Mouse (Mus musculus) A20 (cell line): ENCODE measurements around the gene Lgr5.

Experiments used
- DNase-seq: peaks from one replicate; pipeline ENCODE4 v3.0.0-alpha.2; 2011; ENCODE audit warnings: low read depth, low spot score

The Lgr5 gene

DNA sequence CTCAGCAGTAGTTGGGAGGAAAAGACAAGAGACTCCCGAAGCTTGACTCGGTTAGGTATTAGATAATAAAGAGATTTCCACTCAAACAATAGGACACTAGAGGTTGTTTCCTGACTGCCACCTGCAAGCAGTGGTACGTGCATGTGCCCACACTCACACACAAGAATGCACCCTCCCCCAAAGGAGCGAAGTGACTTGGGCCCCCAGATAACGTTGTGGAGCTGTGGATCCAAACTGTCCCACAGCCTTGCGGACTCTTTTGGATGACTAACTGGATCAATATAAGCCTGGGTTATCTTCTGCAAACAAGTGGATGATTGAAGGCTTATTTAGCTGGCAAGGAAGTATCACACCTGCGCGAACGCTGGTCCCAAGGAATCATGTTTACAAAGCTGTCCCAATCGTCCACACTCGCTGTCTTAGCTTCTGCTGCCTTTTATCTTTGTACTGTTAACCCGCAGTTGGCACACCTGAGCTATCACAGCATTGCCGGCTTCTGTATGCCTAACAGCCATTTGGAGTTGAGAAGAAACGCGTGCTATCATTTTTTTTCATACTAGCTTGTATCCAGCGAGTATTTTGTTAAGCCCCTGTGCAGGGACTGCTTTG, 81.8 kb downstream of the Lgr5 start:
- DNase-seq: no peak

DNA sequence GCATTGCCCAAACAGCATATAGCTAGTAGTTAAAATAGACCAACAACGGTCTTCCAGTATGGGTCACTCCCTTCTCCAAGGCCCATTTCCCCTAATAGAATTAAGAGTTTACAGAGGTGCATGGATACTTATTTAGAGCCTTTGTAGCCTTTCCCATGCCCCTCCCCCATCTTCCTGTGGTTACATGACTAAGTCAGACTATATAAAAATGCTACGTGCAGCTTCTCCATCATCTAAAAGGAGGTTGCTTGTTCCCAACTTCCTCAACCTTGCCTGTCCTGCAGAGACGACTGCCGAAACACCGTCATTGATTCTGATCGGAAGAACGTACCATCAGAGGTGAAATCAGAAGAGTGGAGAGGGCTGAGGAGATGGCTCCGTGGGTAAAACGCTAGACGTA, 82.4 kb downstream of the Lgr5 start:
- no peak for DNase-seq

DNA sequence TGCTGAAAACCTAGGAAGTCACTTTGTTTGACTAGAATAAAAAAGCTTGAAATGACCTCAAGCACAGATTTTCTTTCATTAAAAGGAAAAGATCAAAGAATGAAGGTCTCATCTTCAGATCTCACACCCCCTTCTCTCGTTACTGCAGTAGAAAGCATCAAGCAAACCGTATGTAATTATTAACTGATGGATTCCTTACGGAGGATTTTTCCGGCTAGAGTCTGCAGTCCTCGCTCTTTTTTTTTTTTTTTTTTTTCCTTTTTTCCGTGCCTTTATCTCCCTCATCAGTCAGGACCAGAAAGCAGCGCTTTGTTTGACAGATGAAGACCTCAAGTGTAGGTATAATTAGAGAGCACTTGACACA, 93.8 kb downstream of the Lgr5 start:
- DNase-seq: no peak

GRCm38 (mm10) chr10:115492956-115493777, 94.4 kb downstream of the Lgr5 start:
- DNase-seq: no peak

DNA sequence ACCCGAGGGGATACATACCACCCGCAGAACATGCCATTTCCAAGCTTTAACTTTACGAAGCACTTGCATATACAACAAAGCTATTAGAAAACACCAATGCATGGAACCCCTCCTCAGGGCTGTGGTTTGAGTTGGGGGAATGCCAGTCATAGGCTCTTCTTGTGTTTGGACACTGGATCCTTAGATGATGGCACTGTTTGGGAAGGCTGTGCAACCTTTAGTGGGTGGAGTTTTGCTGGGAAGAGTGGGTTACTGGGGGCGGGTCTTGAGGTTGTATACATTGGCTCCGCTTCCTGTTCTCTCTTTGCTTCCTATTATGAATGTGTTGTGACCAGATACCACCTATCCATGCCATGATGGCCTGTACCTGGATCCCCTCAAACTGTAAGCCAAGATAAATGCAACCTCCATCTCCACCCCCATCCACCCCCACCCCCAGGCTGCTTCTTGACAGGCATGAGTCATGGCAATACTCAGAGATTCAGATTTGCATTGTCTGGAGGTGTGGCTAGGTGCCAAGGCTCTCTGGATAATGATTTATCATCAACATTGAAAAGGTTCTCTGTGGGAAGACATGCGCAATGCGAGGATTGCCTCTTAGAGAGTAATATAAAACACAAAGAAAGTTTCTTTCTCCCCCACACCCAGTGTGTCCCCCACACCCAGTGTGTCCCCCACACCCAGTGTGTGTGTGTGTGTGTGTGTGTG, 95.6 kb downstream of the Lgr5 start:
- DNase-seq: no peak

- no peak for DNase-seq
Measured at GRCm38 (mm10) chr10:115485602-115486001, 102.0 kb downstream of the Lgr5 start.

DNA sequence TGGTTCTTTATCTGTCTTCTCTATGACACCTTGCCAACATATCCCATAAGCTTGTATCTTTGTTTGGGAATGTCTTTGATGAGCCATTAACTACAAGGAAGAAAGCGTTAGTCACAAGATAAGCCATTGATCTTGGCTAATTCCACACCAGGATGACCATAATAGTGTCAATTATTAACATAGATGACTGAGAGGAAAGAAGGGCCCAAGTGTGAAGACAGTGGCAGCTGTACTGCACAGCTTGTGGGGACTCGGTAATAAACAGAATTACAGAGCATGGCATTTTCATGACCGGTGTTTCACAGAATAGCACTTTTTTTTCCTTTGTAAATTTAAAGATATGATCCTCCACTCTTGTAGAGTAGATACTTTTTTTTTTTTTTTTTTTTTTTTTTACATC, 102.9 kb downstream of the Lgr5 start:
- DNase-seq: no peak

DNA sequence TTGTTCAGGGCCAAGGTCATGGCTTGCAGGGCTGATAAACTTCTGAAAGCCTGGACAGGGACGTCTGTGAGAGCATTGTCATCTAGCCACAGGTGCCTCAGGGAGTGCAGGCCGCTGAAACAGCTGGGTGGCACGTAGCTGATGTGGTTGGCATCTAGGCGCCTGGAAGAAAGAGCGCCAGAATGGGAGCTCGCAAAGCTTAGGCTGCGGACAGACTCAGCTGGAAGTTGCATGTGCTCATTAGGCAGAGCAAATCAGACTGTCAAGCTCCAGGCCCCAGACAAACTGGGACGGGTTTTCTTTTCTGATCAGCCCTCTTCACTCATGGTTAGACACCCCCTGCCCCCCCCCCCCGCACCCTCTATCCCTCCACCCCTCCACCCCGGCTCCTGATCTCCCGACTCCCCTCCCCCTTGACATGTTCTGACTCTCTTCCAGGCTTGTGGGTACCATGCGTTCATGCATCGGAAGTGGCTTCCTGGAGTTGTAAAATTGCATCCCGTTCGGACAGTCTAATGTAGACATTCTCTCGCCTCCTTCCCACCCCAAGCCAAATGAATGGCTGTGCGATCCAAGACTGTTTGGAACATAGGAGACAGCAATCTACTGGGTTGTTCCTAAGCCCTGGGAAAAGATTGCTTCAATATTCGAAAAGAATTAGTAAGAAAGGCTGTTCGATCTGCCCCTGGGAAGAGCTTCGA, 109.0 kb downstream of the Lgr5 start:
- no peak for DNase-seq

DNA sequence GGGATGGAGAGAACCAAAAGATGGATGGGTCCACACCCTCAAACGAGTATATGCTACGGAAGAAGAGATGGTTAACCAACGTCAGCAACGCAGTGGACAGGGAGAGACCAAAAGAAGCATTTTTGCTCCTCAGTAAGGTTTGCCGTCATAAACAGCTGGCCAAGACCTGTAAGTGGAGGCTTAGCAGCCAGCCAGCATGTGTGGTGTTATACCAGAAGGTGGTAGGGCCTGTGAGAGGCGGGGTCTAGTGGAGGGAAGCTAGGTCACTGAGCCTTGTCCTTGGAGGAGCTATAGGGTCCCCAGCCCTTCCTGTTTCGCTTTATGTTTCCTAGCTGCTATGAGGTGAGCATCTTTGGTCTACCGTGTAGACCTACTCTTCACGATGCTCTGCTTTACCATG, 111.1 kb downstream of the Lgr5 start:
- DNase-seq: no peak

- DNase-seq: no peak
Measured at GRCm38 (mm10) chr10:115475000-115475550, 112.5 kb downstream of the Lgr5 start.

DNA sequence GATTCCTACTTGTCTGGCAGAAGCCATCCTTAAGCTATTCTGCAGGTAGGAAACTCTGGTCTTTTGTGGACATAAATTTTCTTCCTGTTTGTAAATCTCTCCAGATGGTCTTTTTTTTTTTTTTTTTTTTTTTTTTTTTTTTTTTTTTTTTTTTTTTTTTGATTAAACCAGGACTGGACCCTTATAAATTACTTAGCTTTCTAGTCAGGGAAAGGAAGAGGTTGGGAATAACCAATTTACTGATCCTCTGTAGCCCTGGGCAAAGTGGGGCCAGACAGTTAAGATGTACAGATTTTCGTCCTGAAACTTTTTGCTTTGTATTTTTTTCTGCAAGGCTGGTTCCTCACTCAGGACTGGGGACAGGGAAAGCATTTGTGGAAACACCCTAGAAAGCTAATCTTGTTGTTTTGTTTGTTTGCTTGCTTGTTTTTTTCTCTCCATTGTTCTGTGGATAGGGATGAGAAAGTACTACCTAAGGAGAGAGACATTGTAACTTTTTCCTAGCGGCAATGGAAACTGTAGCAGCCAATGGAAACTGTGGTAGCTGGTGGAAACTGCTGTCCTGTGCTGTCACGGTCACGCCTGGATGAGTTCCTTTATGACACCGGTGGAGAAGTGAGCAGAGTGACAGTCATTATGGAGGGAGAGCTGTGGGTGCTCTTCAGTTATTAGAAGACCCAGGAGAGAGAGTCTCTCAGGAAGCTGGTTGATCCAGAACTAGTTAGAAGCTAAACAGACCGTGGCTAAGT, 114.2 kb downstream of the Lgr5 start:
- DNase-seq: peak; percentile 2

- DNase-seq: no peak
Measured at GRCm38 (mm10) chr10:115470621-115471334, 116.8 kb downstream of the Lgr5 start.

GRCm38 (mm10) chr10:115469040-115469439, 118.5 kb downstream of the Lgr5 start:
- no peak for DNase-seq

DNA sequence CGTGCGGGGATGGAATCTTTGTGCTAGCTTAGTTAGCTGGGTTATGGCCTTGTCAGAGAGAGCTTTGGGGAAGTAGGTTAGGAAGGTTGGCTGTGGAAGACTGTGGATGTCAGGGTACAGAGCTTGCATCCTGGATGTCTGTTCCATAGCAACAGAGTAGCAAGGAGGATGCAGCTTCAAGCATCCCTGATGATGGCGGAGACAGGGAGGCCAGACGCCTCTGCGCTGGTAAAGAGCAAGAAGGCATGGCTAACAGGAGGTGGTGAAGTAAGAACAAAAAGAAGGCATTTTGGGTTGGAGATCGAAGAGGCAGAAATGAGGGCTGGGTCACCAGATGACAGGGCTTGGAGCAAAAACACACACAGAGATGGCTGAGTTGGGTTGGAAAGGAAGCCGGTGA, 118.9 kb downstream of the Lgr5 start:
- no peak for DNase-seq

DNA sequence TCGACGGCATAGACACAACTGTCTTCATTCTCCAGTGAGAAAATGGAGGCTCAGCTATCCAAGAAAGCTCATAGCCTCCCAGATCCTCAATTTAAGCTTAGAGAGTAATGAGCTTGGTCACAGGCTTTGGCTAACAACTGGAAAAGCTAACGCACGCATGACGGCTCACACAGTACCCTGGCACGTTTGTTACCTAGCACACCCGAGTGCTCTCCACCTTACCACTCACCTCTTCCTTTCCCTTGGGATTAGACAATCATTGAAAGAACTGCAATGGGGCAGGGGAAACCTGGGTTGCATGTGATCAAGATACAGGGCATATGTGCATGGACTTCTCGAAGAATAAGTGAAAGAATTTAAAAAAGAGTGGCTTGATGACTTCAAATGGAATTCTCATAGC, 119.6 kb downstream of the Lgr5 start:
- no peak for DNase-seq

DNA sequence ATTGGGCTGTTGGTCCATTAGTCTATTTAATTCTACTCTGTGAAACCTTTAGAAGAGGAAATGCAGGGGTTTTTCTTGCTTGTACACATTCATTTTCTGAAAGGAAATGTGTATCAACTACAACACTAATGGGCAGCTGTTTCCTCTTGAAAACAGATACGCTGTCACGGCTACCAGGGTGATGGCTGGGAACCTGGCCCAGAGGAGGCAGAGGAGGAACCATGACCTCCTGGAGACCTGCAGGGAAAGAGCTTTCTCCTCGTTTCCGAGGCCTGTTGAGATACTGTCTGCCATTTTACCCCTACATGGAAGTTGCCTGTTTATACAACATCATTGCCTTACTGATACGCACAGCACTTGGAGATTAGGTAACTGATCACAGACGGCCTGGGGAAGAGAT, 121.8 kb downstream of the Lgr5 start:
- DNase-seq: no peak

GRCm38 (mm10) chr10:115465072-115465471, 122.5 kb downstream of the Lgr5 start:
- DNase-seq: no peak

DNA sequence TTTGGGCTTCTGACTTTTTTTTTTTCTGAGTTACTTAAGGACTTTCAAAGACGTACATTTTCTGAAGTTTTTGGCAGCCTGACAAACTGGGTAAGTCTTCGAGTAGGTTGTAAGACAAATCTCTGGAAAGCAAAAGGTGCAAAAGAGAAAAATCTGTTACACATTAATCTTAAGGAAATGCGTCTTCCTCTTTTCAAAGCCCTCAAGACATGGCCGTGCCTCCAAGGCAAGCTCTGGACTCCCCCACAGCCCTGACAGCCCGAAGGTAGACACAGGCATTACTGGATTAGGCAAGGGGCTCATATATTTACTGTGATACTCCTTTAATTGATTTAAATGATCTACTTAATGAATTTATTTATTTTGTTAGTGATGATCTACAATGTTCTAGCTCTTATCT, 124.9 kb downstream of the Lgr5 start:
- DNase-seq: no peak

DNA sequence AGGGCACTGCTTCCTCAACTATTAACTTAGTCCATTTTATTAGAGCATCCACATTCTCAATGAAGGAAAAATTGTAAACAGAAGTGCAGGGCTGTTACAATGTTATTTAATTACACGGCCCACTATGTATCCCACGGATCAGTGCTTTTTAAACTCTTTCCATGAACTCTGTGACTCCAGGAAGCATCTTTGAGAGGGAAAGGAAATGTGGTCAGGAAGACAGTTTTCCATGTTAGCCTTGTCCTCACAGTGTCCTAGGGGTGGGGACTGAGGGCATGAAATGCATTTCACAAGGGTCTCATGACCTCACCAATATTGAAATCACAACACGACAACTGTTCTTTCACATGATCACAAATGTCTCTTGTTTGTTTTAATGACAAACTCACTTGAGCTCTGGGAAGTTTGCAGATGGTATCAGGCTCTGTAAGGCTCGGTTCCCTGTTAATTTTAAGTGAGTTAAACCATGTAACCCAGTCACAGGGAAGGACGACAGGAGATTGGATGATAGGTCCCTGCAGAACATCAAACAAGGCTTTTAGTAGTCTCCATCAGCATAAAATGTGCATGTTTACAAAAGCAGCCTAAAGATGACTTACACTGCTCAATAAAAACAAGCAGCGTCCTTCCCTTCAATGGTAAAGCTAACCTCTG, 130.1 kb downstream of the Lgr5 start:
- DNase-seq: no peak

DNA sequence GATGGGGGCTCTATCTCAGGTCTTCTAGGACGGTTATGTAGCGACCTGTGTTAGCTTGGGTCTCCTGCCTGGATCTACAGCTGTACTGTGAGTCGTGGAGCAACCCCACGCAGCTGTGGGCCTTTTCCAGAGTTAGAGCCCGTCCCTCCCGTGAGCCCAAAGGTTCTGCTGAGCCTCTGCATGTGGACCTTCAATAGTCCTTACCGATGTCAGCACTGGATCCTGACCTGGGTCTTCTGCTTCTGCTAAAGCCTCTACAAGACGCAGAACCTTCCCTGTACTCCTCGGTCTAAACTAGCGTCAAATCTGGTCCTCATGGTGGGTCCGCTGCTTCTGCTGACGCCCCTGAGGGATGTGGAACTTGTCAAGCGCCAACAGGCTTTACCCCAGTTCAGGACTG, 139.0 kb downstream of the Lgr5 start:
- DNase-seq: no peak
